Mouse (Mus musculus): Measurements from ENCODE around the gene Ceacam12. TPM values are rescaled to one million over a fixed set of nuclear protein-coding genes. Genes with fewer than 3 reads are reported as not detected.
"Not testable (repeated sequence)": the region's sequence is repeated elsewhere in the genome, so short reads cannot be mapped to it uniquely, and the experiment has no call there.

Ceacam12 gene
- not detected in 2 replicates for polyA plus RNA-seq (2012; rRNA removed)

- H3K4me1 ChIP-seq (replicated peaks; ENCODE audit: control insufficient read depth, insufficient read depth, low read length): no peaks in the 10 kb centered on the region
- no peak within 1 kb of the TSS for H3K4me3 ChIP-seq (ENCODE audit: control insufficient read depth, insufficient read depth, low read length)
- DNase-seq: no peak
- H3K36me3 ChIP-seq (ENCODE audit: control insufficient read depth, insufficient read depth, low read length): no peaks in the 10 kb centered on the region
- 98% methylated on average over 1 of the region's 1 CpGs for WGBS
- H3K27ac ChIP-seq (ENCODE audit: control insufficient read depth, insufficient read depth, low read length): no peak within 1 kb of the TSS
- H3K27me3 ChIP-seq (ENCODE audit: control insufficient read depth, insufficient read depth, low read length): no peaks in the 10 kb centered on the region
- TF ChIP-seq POLR2A (IDR thresholded peaks at IDR 0.05; ENCODE audit: control insufficient read depth, extremely low read depth, insufficient read depth, low read length, poor library complexity) (no peak), CTCF (IDR thresholded peaks at IDR 0.05; ENCODE audit: borderline replicate concordance, control insufficient read depth, extremely low read depth, insufficient read depth, low read length, poor library complexity) (no peak)
Measured at GRCm38 (mm10) chr7:18065629-18066028, at the start of gene Ceacam12. Gene Ceacam12, plus strand, starts transcription at chr7:18065929.

DNA sequence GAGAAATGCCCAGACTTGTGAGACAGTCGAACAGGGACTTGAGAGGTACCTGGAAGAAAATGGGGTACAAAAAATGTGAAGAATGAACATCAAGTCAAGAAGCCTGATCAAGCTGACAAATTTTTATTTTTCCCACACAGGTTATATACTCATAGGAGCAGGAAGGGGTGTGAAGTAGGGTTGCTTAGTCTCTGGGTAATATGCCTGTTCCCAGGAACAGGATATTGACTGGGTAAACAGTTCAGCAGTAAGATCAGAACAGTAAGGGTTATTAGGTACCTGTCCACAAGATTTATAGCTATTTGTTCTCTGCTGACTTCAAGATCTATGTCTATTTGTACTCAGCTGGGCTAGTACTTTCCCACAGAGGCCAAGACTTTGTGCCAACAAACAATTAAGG lies 8.1 kb downstream of the Ceacam12 start:
- H3K4me3 ChIP-seq (ENCODE audit: control insufficient read depth, insufficient read depth, low read length); H3K27me3 ChIP-seq (ENCODE audit: control insufficient read depth, insufficient read depth, low read length); H3K36me3 ChIP-seq (ENCODE audit: control insufficient read depth, insufficient read depth, low read length); DNase-seq; H3K27ac ChIP-seq (ENCODE audit: control insufficient read depth, insufficient read depth, low read length); H3K4me1 ChIP-seq (replicated peaks; ENCODE audit: control insufficient read depth, insufficient read depth, low read length): not testable (repeated sequence)
- WGBS: 81% methylated on average over 1 of the region's 1 CpGs

GRCm38 (mm10) chr7:18100785-18101184 lies 35.1 kb downstream of the Ceacam12 start:
- 47% methylated on average over 2 of the region's 2 CpGs for WGBS
- no peak for DNase-seq
- Histone ChIP-seq H3K4me1 (replicated peaks; ENCODE audit: control insufficient read depth, insufficient read depth, low read length) (no peaks in the 10 kb centered on the region), H3K27ac (ENCODE audit: control insufficient read depth, insufficient read depth, low read length) (no peak overlapping the region), H3K36me3 (ENCODE audit: control insufficient read depth, insufficient read depth, low read length) (no peaks in the 10 kb centered on the region), H3K27me3 (ENCODE audit: control insufficient read depth, insufficient read depth, low read length) (no peaks in the 10 kb centered on the region), H3K4me3 (ENCODE audit: control insufficient read depth, insufficient read depth, low read length) (no peak overlapping the region)
- no peak for TF ChIP-seq CTCF (IDR thresholded peaks at IDR 0.05; ENCODE audit: borderline replicate concordance, control insufficient read depth, extremely low read depth, insufficient read depth, low read length, poor library complexity)
- TF ChIP-seq POLR2A (IDR thresholded peaks at IDR 0.05; ENCODE audit: control insufficient read depth, extremely low read depth, insufficient read depth, low read length, poor library complexity): no peak

Other genes starting within 250 kb of the Ceacam12 start
- not detected in 2 replicates for gene Gm5155, start 194.2 kb upstream of the Ceacam12 start, polyA plus RNA-seq (2012; rRNA removed)
- 0.20 TPM in 1 of 2 replicates, not detected in the other for gene Ceacam11, start 93.8 kb upstream of the Ceacam12 start, polyA plus RNA-seq (2012; rRNA removed)
- 0.13 TPM in 1 of 2 replicates, not detected in the other for gene Ceacam13, start 56.0 kb upstream of the Ceacam12 start, polyA plus RNA-seq (2012; rRNA removed)
- gene Igfl3, start 110.6 kb downstream of the Ceacam12 start, polyA plus RNA-seq (2012; rRNA removed): not detected in 2 replicates
- 2.0 and 2.2 TPM in 2 replicates for gene Mill1, start 179.4 kb downstream of the Ceacam12 start, polyA plus RNA-seq (2012; rRNA removed)